Mouse (Mus musculus) embryonic facial prominence, embryonic 13.5 days (tissue): ENCODE results near the gene Apoc1. TPM values are rescaled to one million over a fixed set of nuclear protein-coding genes. Genes with fewer than 3 reads are reported as not detected.
A peak's percentile ranks its signal among the peaks of the same experiment; 100 is the strongest.

ENCODE experiments used
- ATAC-seq: fragments of 200-750 bp; cut with Nextera tagmentation; 2 replicates; pipeline ENCODE4 v1.8.0; 2017; ENCODE audit warnings: low read depth; ENCODE audit not compliant: insufficient number of reproducible peaks, insufficient read depth, low FRiP score, low TSS enrichment
- H3K27ac ChIP-seq: fragments of 300-500 bp; sonication (generic); 2 replicates; pipeline ENCODE4 v1.5.1; 2015; ENCODE audit warnings: moderate library complexity, mild to moderate bottlenecking, inconsistent platforms
- H3K27me3 ChIP-seq: fragments of 300-500 bp; sonication (generic); 2 replicates; pipeline ENCODE4 v1.6.1; 2015; ENCODE audit warnings: mild to moderate bottlenecking, inconsistent platforms
- H3K36me3 ChIP-seq: fragments of 300-500 bp; sonication (generic); 2 replicates; pipeline ENCODE4 v1.6.1; 2015; ENCODE audit warnings: mild to moderate bottlenecking, inconsistent platforms
- H3K4me1 ChIP-seq: fragments of 300-500 bp; sonication (generic); 2 replicates; pipeline ENCODE4 v1.6.1; 2015; ENCODE audit warnings: inconsistent platforms
- H3K4me2 ChIP-seq: fragments of 300-500 bp; sonication (generic); 2 replicates; pipeline ENCODE4 v1.6.1; 2015; ENCODE audit warnings: moderate library complexity, mild to moderate bottlenecking, inconsistent platforms
- H3K4me3 ChIP-seq: fragments of 300-500 bp; sonication (generic); 2 replicates; pipeline ENCODE4 v1.5.1; 2015; ENCODE audit warnings: mild to moderate bottlenecking, inconsistent platforms
- H3K9ac ChIP-seq: fragments of 300-500 bp; sonication (generic); 2 replicates; pipeline ENCODE4 v1.6.1; 2015; ENCODE audit warnings: mild to moderate bottlenecking, inconsistent platforms
- H3K9me3 ChIP-seq: fragments of 300-500 bp; sonication (generic); 2 replicates; pipeline ENCODE4 v1.6.1; 2016; ENCODE audit warnings: inconsistent platforms
- WGBS: fragments of 180-500 bp; shearing (Covaris S2); methylation state at CpG from one replicate; pipeline ENCODE4 v1.1.7; 2015; ENCODE audit warnings: mixed read lengths; 5-methylcytosine and 5-hydroxymethylcytosine counted together
- polyA plus RNA-seq: library from polyadenylated mRNA; unstranded; fragments of >200 nt; fragmentation: Nextera tagmentation; extraction: Ambion mirVana; gene quantifications from 2 replicates; pipeline ENCODE4 v1.2.1, GENCODE M21; 2015

Gene Apoc1
- polyA plus RNA-seq, 1 experiment from 2014 or later = 10.3 TPM

GRCm38 (mm10) chr7:19681202-19681694, 11.2 kb downstream of the Apoc1 start, which contains the start of the genes Gm44805 and Apoc4:
Gene Gm44805, minus strand, starts transcription at chr7:19681423.
Gene Apoc4, minus strand, starts transcription at chr7:19681479.
- Histone ChIP-seq H3K9ac (no peak within 1 kb of the TSS), H3K36me3 (no peaks in the 10 kb centered on the region), H3K4me3 (no peak within 1 kb of the TSS), H3K27ac (no peak within 1 kb of the TSS), H3K4me1 (no peaks in the 10 kb centered on the region), H3K27me3 (no peaks in the 10 kb centered on the region), H3K4me2 (no peak within 1 kb of the TSS), H3K9me3 (no peaks in the 10 kb centered on the region)
- WGBS = 57% methylated on average over 8 of the region's 8 CpGs
- ATAC-seq = peak; percentile 18; the same call in 1 of the 2 replicates

- H3K4me1 ChIP-seq = no peaks in the 10 kb centered on the region
- no peak overlapping the region for H3K9ac ChIP-seq
- no peak overlapping the region for H3K4me2 ChIP-seq
- H3K9me3 ChIP-seq = no peaks in the 10 kb centered on the region
- H3K36me3 ChIP-seq = no peaks in the 10 kb centered on the region
- H3K27ac ChIP-seq = no peak overlapping the region
- no peak for ATAC-seq
- H3K4me3 ChIP-seq = no peak overlapping the region
- WGBS = 88% methylated on average over 2 of the region's 2 CpGs
- H3K27me3 ChIP-seq = no peaks in the 10 kb centered on the region
These were observed 11.8 kb downstream of the Apoc1 start for GRCm38 (mm10) chr7:19680702-19681101.

- ATAC-seq = no peak
- H3K4me3 ChIP-seq = no peak overlapping the region
- no peaks in the 10 kb centered on the region for H3K36me3 ChIP-seq
- H3K27me3 ChIP-seq = no peaks in the 10 kb centered on the region
- WGBS = 86% methylated on average over 3 of the region's 3 CpGs
- no peaks in the 10 kb centered on the region for H3K4me1 ChIP-seq
- no peak overlapping the region for H3K4me2 ChIP-seq
- H3K9ac ChIP-seq = no peak overlapping the region
- no peaks in the 10 kb centered on the region for H3K9me3 ChIP-seq
- no peak overlapping the region for H3K27ac ChIP-seq
These were observed 13.6 kb downstream of the Apoc1 start for GRCm38 (mm10) chr7:19678901-19679300.

- no peaks in the 10 kb centered on the region for H3K36me3 ChIP-seq
- H3K27ac ChIP-seq = no peak within 1 kb of the TSS
- no peak for ATAC-seq
- WGBS = 62% methylated on average over 8 of the region's 8 CpGs
- H3K4me2 ChIP-seq = no peak within 1 kb of the TSS
- H3K27me3 ChIP-seq = no peaks in the 10 kb centered on the region
- no peak within 1 kb of the TSS for H3K4me3 ChIP-seq
- no peaks in the 10 kb centered on the region for H3K9me3 ChIP-seq
- no peaks in the 10 kb centered on the region for H3K4me1 ChIP-seq
- no peak within 1 kb of the TSS for H3K9ac ChIP-seq
These were observed 14.6 kb downstream of the Apoc1 start, which contains the start of gene Apoc2 for GRCm38 (mm10) chr7:19677872-19678271. Gene Apoc2, minus strand, starts transcription at chr7:19677941.

- no peak overlapping the region for H3K9ac ChIP-seq
- H3K27ac ChIP-seq = no peak overlapping the region
- no peak for ATAC-seq
- WGBS = 53% methylated on average over 1 of the region's 1 CpGs
- no peaks in the 10 kb centered on the region for H3K4me1 ChIP-seq
- no peaks in the 10 kb centered on the region for H3K27me3 ChIP-seq
- no peaks in the 10 kb centered on the region for H3K9me3 ChIP-seq
- H3K4me2 ChIP-seq = no peak overlapping the region
- H3K36me3 ChIP-seq = no peaks in the 10 kb centered on the region
- no peak overlapping the region for H3K4me3 ChIP-seq
These were observed 15.8 kb downstream of the Apoc1 start for GRCm38 (mm10) chr7:19676662-19677061.

- 77% methylated on average over 10 of the region's 10 CpGs for WGBS
- no peaks in the 10 kb centered on the region for H3K9me3 ChIP-seq
- no peak overlapping the region for H3K4me3 ChIP-seq
- no peak overlapping the region for H3K9ac ChIP-seq
- no peak overlapping the region for H3K27ac ChIP-seq
- no peaks in the 10 kb centered on the region for H3K27me3 ChIP-seq
- H3K36me3 ChIP-seq = no peaks in the 10 kb centered on the region
- no peaks in the 10 kb centered on the region for H3K4me1 ChIP-seq
- no peak overlapping the region for H3K4me2 ChIP-seq
- ATAC-seq = no peak
These were observed 16.6 kb downstream of the Apoc1 start for GRCm38 (mm10) chr7:19675824-19676223.

GRCm38 (mm10) chr7:19673083-19673699, 19.3 kb downstream of the Apoc1 start:
- Histone ChIP-seq H3K4me3 (no peak overlapping the region), H3K36me3 (no peaks in the 10 kb centered on the region), H3K9me3 (no peaks in the 10 kb centered on the region), H3K27ac (no peak overlapping the region), H3K4me2 (no peak overlapping the region), H3K9ac (no peak overlapping the region), H3K4me1 (peaks cover 5% of the 10 kb centered on the region), H3K27me3 (no peaks in the 10 kb centered on the region)
- ATAC-seq = no peak
- WGBS = 60% methylated on average over 14 of the region's 14 CpGs

GRCm38 (mm10) chr7:19671511-19671910, 20.9 kb downstream of the Apoc1 start:
- WGBS = 68% methylated on average over 10 of the region's 10 CpGs
- no peaks in the 10 kb centered on the region for H3K36me3 ChIP-seq
- H3K4me2 ChIP-seq = no peak overlapping the region

GRCm38 (mm10) chr7:19668947-19669721, 23.3 kb downstream of the Apoc1 start:
- H3K27ac ChIP-seq = peak overlapping the region; percentile 73
- H3K4me2 ChIP-seq = peak overlapping the region; percentile 47
- H3K27me3 ChIP-seq = no peaks in the 10 kb centered on the region
- no peaks in the 10 kb centered on the region for H3K9me3 ChIP-seq
- peaks cover 10% of the 10 kb centered on the region for H3K4me1 ChIP-seq
- H3K4me3 ChIP-seq = peak overlapping the region; percentile 17
- H3K9ac ChIP-seq = peak overlapping the region; percentile 62
- WGBS = 5% methylated on average over 10 of the region's 10 CpGs
- peak; percentile 45 for ATAC-seq
- no peaks in the 10 kb centered on the region for H3K36me3 ChIP-seq

More at GRCm38 (mm10) chr7:19671511-19671910, 20.9 kb downstream of the Apoc1 start:
- Histone ChIP-seq H3K4me3 (no peak overlapping the region), H3K27ac (no peak overlapping the region), H3K27me3 (no peaks in the 10 kb centered on the region), H3K9me3 (no peaks in the 10 kb centered on the region), H3K9ac (no peak overlapping the region), H3K4me1 (peaks cover 5% of the 10 kb centered on the region)
- no peak for ATAC-seq

GRCm38 (mm10) chr7:19667434-19667833, 25.0 kb downstream of the Apoc1 start:
- 75% methylated on average over 2 of the region's 2 CpGs for whole genome bisulfite sequencing
- H3K36me3 ChIP-seq = no peaks in the 10 kb centered on the region
- ATAC-seq = no peak
- no peak overlapping the region for H3K9ac ChIP-seq
- no peaks in the 10 kb centered on the region for H3K27me3 ChIP-seq
- H3K4me1 ChIP-seq = peaks cover 23% of the 10 kb centered on the region
- no peak overlapping the region for H3K27ac ChIP-seq
- no peak overlapping the region for H3K4me2 ChIP-seq
- no peaks in the 10 kb centered on the region for H3K9me3 ChIP-seq
- no peak overlapping the region for H3K4me3 ChIP-seq

GRCm38 (mm10) chr7:19666750-19667149, 25.7 kb downstream of the Apoc1 start:
- H3K27me3 ChIP-seq = no peaks in the 10 kb centered on the region
- 63% methylated on average over 3 of the region's 3 CpGs for WGBS
- peaks cover 23% of the 10 kb centered on the region for H3K4me1 ChIP-seq
- H3K9me3 ChIP-seq = no peaks in the 10 kb centered on the region
- H3K9ac ChIP-seq = no peak overlapping the region
- no peak overlapping the region for H3K4me2 ChIP-seq
- ATAC-seq = no peak
- no peak overlapping the region for H3K4me3 ChIP-seq
- no peak overlapping the region for H3K27ac ChIP-seq
- peaks cover 3% of the 10 kb centered on the region for H3K36me3 ChIP-seq
